Mouse (Mus musculus) inflammation-experienced regulatory T-cells, adult 6 months (primary cell): ENCODE results near the gene Nlgn3. TPM values are rescaled to one million over a fixed set of nuclear protein-coding genes. Genes with fewer than 3 reads are reported as not detected.

Source experiments
- ATAC-seq: one replicate; pipeline ENCODE4 v1.8.0; 2017
- polyA plus RNA-seq, 3 experiments: library from polyadenylated mRNA; unstranded; fragments of 100-300 nt; shearing (Covaris generic); gene quantifications; one replicate each; pipeline ENCODE4 v1.2.1; 2017

Gene Nlgn3
- polyA plus RNA-seq, result under 1 TPM in 2 of 3 experiments, not detected in 1; 0.15 to 0.23 TPM

GRCm38 (mm10) chrX:101299055-101299454 is at the start of gene Nlgn3:
Gene Nlgn3 (plus strand): TSS chrX:101299168.
- ATAC-seq, result no peak

- peak; percentile 83 for ATAC-seq
Observed at GRCm38 (mm10) chrX:101253952-101254729, 44.8 kb upstream of the Nlgn3 start, which contains the start of gene Foxo4. Gene Foxo4 (plus strand): TSS chrX:101254528.

GRCm38 (mm10) chrX:101254740-101255139 is 44.2 kb upstream of the Nlgn3 start:
- peak; percentile 16 for ATAC-seq

GRCm38 (mm10) chrX:101256603-101257002 is 42.4 kb upstream of the Nlgn3 start:
- ATAC-seq, result no peak

GRCm38 (mm10) chrX:101260441-101261325 is 38.3 kb upstream of the Nlgn3 start:
- peak; percentile 36 for ATAC-seq

- ATAC-seq, result no peak
Observed at GRCm38 (mm10) chrX:101263892-101264291, 35.1 kb upstream of the Nlgn3 start, which contains the start of gene Gm614. Gene Gm614 (minus strand): TSS chrX:101263992.

- ATAC-seq, result no peak
Observed at GRCm38 (mm10) chrX:101266631-101267030, 32.3 kb upstream of the Nlgn3 start.

GRCm38 (mm10) chrX:101268025-101268754 is 30.8 kb upstream of the Nlgn3 start, which contains the start of gene Il2rg:
Gene Il2rg (minus strand): TSS chrX:101268255.
- peak; percentile 92 for ATAC-seq

- ATAC-seq, result no peak
Observed at GRCm38 (mm10) chrX:101268755-101269124, 30.2 kb upstream of the Nlgn3 start, which contains the start of gene Gm20489. Gene Gm20489 (minus strand): TSS chrX:101269023.

- ATAC-seq, result peak; percentile 26
Observed at GRCm38 (mm10) chrX:101273410-101273809, 25.6 kb upstream of the Nlgn3 start.

GRCm38 (mm10) chrX:101273875-101274738 is 24.9 kb upstream of the Nlgn3 start, which contains the start of gene Med12:
Gene Med12 (plus strand): TSS chrX:101274030.
- ATAC-seq, result peak; percentile 95

- no peak for ATAC-seq
Observed at GRCm38 (mm10) chrX:101282813-101283212, 16.2 kb upstream of the Nlgn3 start.

GRCm38 (mm10) chrX:101285534-101285933 is 13.4 kb upstream of the Nlgn3 start:
- peak; percentile 69 for ATAC-seq

- ATAC-seq, result no peak
Observed at GRCm38 (mm10) chrX:101285953-101286670, 12.9 kb upstream of the Nlgn3 start.

- ATAC-seq, result no peak
Observed at GRCm38 (mm10) chrX:101287543-101287942, 11.4 kb upstream of the Nlgn3 start.

GRCm38 (mm10) chrX:101288432-101288831 is 10.5 kb upstream of the Nlgn3 start:
- no peak for ATAC-seq

GRCm38 (mm10) chrX:101289037-101289436 is 9.9 kb upstream of the Nlgn3 start:
- ATAC-seq, result no peak

GRCm38 (mm10) chrX:101290111-101290510 is 8.9 kb upstream of the Nlgn3 start:
- no peak for ATAC-seq

GRCm38 (mm10) chrX:101299473-101300426 is 782 bp downstream of the Nlgn3 start:
- no peak for ATAC-seq
